Mouse (Mus musculus) liver, embryonic 16.5 days (tissue): ENCODE measurements around the gene Egln3. TPM values are rescaled to one million over a fixed set of nuclear protein-coding genes. Genes with fewer than 3 reads are reported as not detected.

Experiments used
- ATAC-seq: fragments of 200-750 bp; cut with Nextera tagmentation; 2 replicates; pipeline ENCODE4 v1.8.0; 2017; ENCODE audit warnings: low read depth, mild to moderate bottlenecking, moderate number of reproducible peaks, moderate library complexity
- H3K27ac ChIP-seq: fragments of 300-500 bp; sonication (generic); 2 replicates; pipeline ENCODE4 v1.5.1; 2014; ENCODE audit warnings: mild to moderate bottlenecking, low read length
- H3K27me3 ChIP-seq: fragments of 300-500 bp; sonication (generic); 2 replicates; pipeline ENCODE4 v1.6.1; 2014; ENCODE audit warnings: low read depth, low read length, mixed read lengths; ENCODE audit not compliant: control insufficient read depth, insufficient read depth
- H3K36me3 ChIP-seq: fragments of 300-500 bp; sonication (generic); 2 replicates; pipeline ENCODE4 v1.6.1; 2014; ENCODE audit warnings: mild to moderate bottlenecking; ENCODE audit not compliant: control insufficient read depth, insufficient read depth
- H3K4me1 ChIP-seq: fragments of 300-500 bp; sonication (generic); 2 replicates; pipeline ENCODE4 v1.6.1; 2014; ENCODE audit warnings: low read depth, low read length, mixed read lengths; ENCODE audit not compliant: control insufficient read depth
- H3K4me2 ChIP-seq: fragments of 300-500 bp; sonication (generic); 2 replicates; pipeline ENCODE4 v1.6.1; 2014; ENCODE audit warnings: low read depth, low read length, mixed read lengths
- H3K4me3 ChIP-seq: fragments of 300-500 bp; sonication (generic); 2 replicates; pipeline ENCODE4 v1.5.1; 2014; ENCODE audit warnings: low read depth, mild to moderate bottlenecking, low read length
- H3K9ac ChIP-seq: fragments of 300-500 bp; sonication (generic); 2 replicates; pipeline ENCODE4 v1.6.1; 2014; ENCODE audit warnings: low read depth, low read length
- H3K9me3 ChIP-seq: fragments of 300-500 bp; sonication (generic); replicated peaks from 2 replicates; pipeline ENCODE4 v1.6.1; 2016; ENCODE audit warnings: low read length; ENCODE audit not compliant: control insufficient read depth
- WGBS: fragments of 180-500 bp; shearing (Covaris S2); extraction: QIAGEN DNeasy Blood & Tissue Kit; methylation state at CpG from one replicate; pipeline ENCODE4 v1.1.7; 2014; ENCODE audit not compliant: insufficient replicate concordance; 5-methylcytosine and 5-hydroxymethylcytosine counted together
- polyA plus RNA-seq: library from polyadenylated mRNA; unstranded; fragments of >200 nt; fragmentation: Nextera tagmentation; extraction: Ambion mirVana; gene quantifications from 2 replicates; pipeline ENCODE4 v1.2.1, GENCODE M21; 2015

Egln3 gene
- polyA plus RNA-seq, 1 experiment from 2014 or later: 5.0 TPM

GRCm38 (mm10) chr12:54198282-54198918 is 5.3 kb downstream of the Egln3 start:
- H3K4me3 ChIP-seq: no peak overlapping the region
- H3K4me2 ChIP-seq: no peak overlapping the region
- H3K4me1 ChIP-seq: peaks cover 12% of the 10 kb centered on the region
- H3K9ac ChIP-seq: no peak overlapping the region
- H3K9me3 ChIP-seq: no peaks in the 10 kb centered on the region
- no peaks in the 10 kb centered on the region for H3K36me3 ChIP-seq
- H3K27ac ChIP-seq: peak overlapping the region; percentile 16; the same call in 1 of the 2 replicates
- WGBS: 64% methylated on average over 4 of the region's 4 CpGs
- peaks cover 22% of the 10 kb centered on the region for H3K27me3 ChIP-seq
- ATAC-seq: no peak

- WGBS: 65% methylated on average over 11 of the region's 11 CpGs
- no peak overlapping the region for H3K9ac ChIP-seq
- H3K4me3 ChIP-seq: no peak overlapping the region
Observed at GRCm38 (mm10) chr12:54197849-54198248, 5.8 kb downstream of the Egln3 start.

GRCm38 (mm10) chr12:54197301-54197782 is 6.3 kb downstream of the Egln3 start:
- peaks cover 11% of the 10 kb centered on the region for H3K27me3 ChIP-seq
- 47% methylated on average over 6 of the region's 6 CpGs for WGBS
- H3K27ac ChIP-seq: 0 out of 2 replicates have a peak overlapping the region, but pooled peaks have one; percentile 8
- H3K36me3 ChIP-seq: no peaks in the 10 kb centered on the region
- H3K4me3 ChIP-seq: no peak overlapping the region
- H3K4me1 ChIP-seq: peaks cover 15% of the 10 kb centered on the region
- peak; percentile 22; the same call in 1 of the 2 replicates for ATAC-seq
- no peak overlapping the region for H3K4me2 ChIP-seq
- H3K9ac ChIP-seq: no peak overlapping the region
- H3K9me3 ChIP-seq: no peaks in the 10 kb centered on the region

More at GRCm38 (mm10) chr12:54197849-54198248, 5.8 kb downstream of the Egln3 start:
- Histone ChIP-seq H3K27ac (no peak overlapping the region), H3K36me3 (no peaks in the 10 kb centered on the region), H3K27me3 (peaks cover 16% of the 10 kb centered on the region), H3K4me1 (peaks cover 13% of the 10 kb centered on the region), H3K4me2 (no peak overlapping the region), H3K9me3 (no peaks in the 10 kb centered on the region)
- ATAC-seq: no peak

GRCm38 (mm10) chr12:54196881-54197280 is 6.8 kb downstream of the Egln3 start:
- Histone ChIP-seq H3K27ac (0 out of 2 replicates have a peak overlapping the region, but pooled peaks have one; percentile 8), H3K9me3 (no peaks in the 10 kb centered on the region), H3K4me1 (peaks cover 15% of the 10 kb centered on the region), H3K4me2 (no peak overlapping the region), H3K4me3 (no peak overlapping the region), H3K27me3 (peaks cover 6% of the 10 kb centered on the region), H3K36me3 (no peaks in the 10 kb centered on the region), H3K9ac (no peak overlapping the region)
- ATAC-seq: no peak
- 56% methylated on average over 8 of the region's 8 CpGs for WGBS

GRCm38 (mm10) chr12:54194159-54194558 is 9.5 kb downstream of the Egln3 start:
- ATAC-seq: no peak
- H3K4me2 ChIP-seq: no peak overlapping the region
- peaks cover 28% of the 10 kb centered on the region for H3K4me1 ChIP-seq
- no peaks in the 10 kb centered on the region for H3K27me3 ChIP-seq
- H3K9ac ChIP-seq: no peak overlapping the region
- H3K9me3 ChIP-seq: no peaks in the 10 kb centered on the region
- no peak overlapping the region for H3K4me3 ChIP-seq
- H3K27ac ChIP-seq: no peak overlapping the region
- 58% methylated on average over 5 of the region's 5 CpGs for WGBS
- H3K36me3 ChIP-seq: no peaks in the 10 kb centered on the region

- peak overlapping the region; percentile 54 for H3K4me2 ChIP-seq
- H3K27me3 ChIP-seq: peaks cover 3% of the 10 kb centered on the region; the same call in 1 of the 2 replicates
- H3K27ac ChIP-seq: peak overlapping the region; percentile 75
- peak; percentile 12 for ATAC-seq
- H3K9me3 ChIP-seq: no peaks in the 10 kb centered on the region
- peaks cover 33% of the 10 kb centered on the region for H3K4me1 ChIP-seq
- WGBS: 4% methylated on average over 5 of the region's 5 CpGs
- no peaks in the 10 kb centered on the region for H3K36me3 ChIP-seq
- peak overlapping the region; percentile 33 for H3K4me3 ChIP-seq
- H3K9ac ChIP-seq: peak overlapping the region; percentile 62
Observed at GRCm38 (mm10) chr12:54192305-54192661, 11.4 kb downstream of the Egln3 start.

GRCm38 (mm10) chr12:54191608-54192304 is 11.9 kb downstream of the Egln3 start:
- Histone ChIP-seq H3K9me3 (no peaks in the 10 kb centered on the region), H3K4me2 (peak overlapping the region; percentile 54), H3K4me3 (peak overlapping the region; percentile 33), H3K27ac (peak overlapping the region; percentile 75), H3K27me3 (peaks cover 3% of the 10 kb centered on the region; the same call in 1 of the 2 replicates), H3K9ac (peak overlapping the region; percentile 62), H3K4me1 (peaks cover 36% of the 10 kb centered on the region), H3K36me3 (no peaks in the 10 kb centered on the region)
- WGBS: 2% methylated on average over 19 of the region's 19 CpGs
- peak; percentile 97 for ATAC-seq

- H3K9me3 ChIP-seq: no peaks in the 10 kb centered on the region
- peaks cover 36% of the 10 kb centered on the region for H3K4me1 ChIP-seq
- peak overlapping the region; percentile 75 for H3K27ac ChIP-seq
- H3K4me2 ChIP-seq: peak overlapping the region; percentile 54
- peak overlapping the region; percentile 13 for H3K9ac ChIP-seq
- ATAC-seq: peak; percentile 36
- peak overlapping the region; percentile 15 for H3K4me3 ChIP-seq
- H3K27me3 ChIP-seq: peaks cover 6% of the 10 kb centered on the region; the same call in 1 of the 2 replicates
- 11% methylated on average over 9 of the region's 9 CpGs for WGBS
- no peaks in the 10 kb centered on the region for H3K36me3 ChIP-seq
Observed at GRCm38 (mm10) chr12:54191181-54191580, 12.5 kb downstream of the Egln3 start.
